15 mouse cellular contexts compared by ENCODE assay signal in the genomic region with DNA sequence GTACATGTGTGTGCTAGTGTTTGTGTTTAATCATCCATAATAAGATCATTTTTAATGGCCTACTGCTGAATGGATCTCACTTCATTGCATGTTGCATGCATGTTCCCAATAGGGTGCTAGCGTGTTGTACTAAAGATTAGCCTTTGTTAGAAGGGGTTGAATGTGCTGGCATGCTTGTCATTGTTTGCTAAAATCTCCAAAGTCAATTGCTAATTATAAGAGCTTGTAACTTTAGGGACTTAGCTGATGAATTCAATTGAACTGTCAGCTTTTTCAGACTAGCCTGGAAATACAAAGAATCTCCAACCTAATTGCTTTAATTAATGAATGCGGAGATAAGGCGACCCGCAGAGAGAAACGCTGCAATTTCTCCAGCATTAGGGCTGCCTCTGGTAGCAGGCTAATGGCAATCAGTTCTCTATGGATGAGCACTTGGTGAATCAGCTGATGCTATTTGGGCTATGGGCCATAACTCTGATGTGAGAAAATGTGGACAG.
A peak's percentile ranks its signal among the peaks of the same experiment; 100 is the strongest.
DNase-seq lines count a peak whose midpoint lies in the region; ATAC-seq lines count a peak whose summit lies in the region.
"Had no signal": no experiment of that assay in that cellular context is flagged by ENCODE, and none has a peak within 500 bp of the region (broad histone marks: within the 10 kb centered on the region; RNA-seq: fewer than 3 reads in every experiment).

No protein-coding gene starts in this region.

- no peak overlapping the region for H3K9ac ChIP-seq in forebrain, embryonic 11.5 days (ENCODE audit: low read length)
- H3K9ac ChIP-seq in forebrain, embryonic 12.5 days, result no peak overlapping the region
- no peak overlapping the region for H3K9ac ChIP-seq in hindbrain, embryonic 14.5 days
- H3K9ac ChIP-seq in neural tube, embryonic 14.5 days (replicated peaks; ENCODE audit: low read depth, low read length), result no peak overlapping the region

- peak; percentile 84 for ATAC-seq in forebrain, embryonic 11.5 days (replicated peaks; ENCODE audit: low FRiP score)
- ATAC-seq in forebrain, embryonic 12.5 days (ENCODE audit: low FRiP score), result peak; percentile 88; the same call in 1 of the 2 replicates
- peak; percentile 85 for ATAC-seq in hindbrain, embryonic 14.5 days (ENCODE audit: low FRiP score)
- peak; percentile 90 for ATAC-seq in neural tube, embryonic 14.5 days (ENCODE audit: low read depth)

- H3K27ac ChIP-seq in forebrain, embryonic 11.5 days (ENCODE audit: low read depth, low read length), result no peak overlapping the region
- no peak overlapping the region for H3K27ac ChIP-seq in forebrain, embryonic 10.5 days
- 0 out of 2 replicates have a peak overlapping the region, but pooled peaks have one; percentile 25 for H3K27ac ChIP-seq in forebrain, embryonic 12.5 days
- peak overlapping the region; percentile 44; the same call in 1 of the 2 replicates for H3K27ac ChIP-seq in hindbrain, embryonic 14.5 days
- peak overlapping the region; percentile 8; the same call in 1 of the 2 replicates for H3K27ac ChIP-seq in neural tube, embryonic 14.5 days (ENCODE audit: low read depth, low read length)

- WGBS in forebrain, embryonic 11.5 days, result 23% methylated on average over 5 of the region's 5 CpGs
- WGBS in forebrain, embryonic 10.5 days, result 30% methylated on average over 5 of the region's 5 CpGs
- WGBS in forebrain, embryonic 12.5 days, result 13% methylated on average over 5 of the region's 5 CpGs
- 20% methylated on average over 5 of the region's 5 CpGs for WGBS in hindbrain, embryonic 14.5 days
- WGBS in neural tube, embryonic 14.5 days, result 30% methylated on average over 5 of the region's 5 CpGs

- H3K4me1 ChIP-seq in forebrain, embryonic 11.5 days (replicated peaks; ENCODE audit: control insufficient read depth, insufficient read depth, low read length), result no peaks in the 10 kb centered on the region
- peaks cover 6% of the 10 kb centered on the region; the same call in 1 of the 2 replicates for H3K4me1 ChIP-seq in forebrain, embryonic 10.5 days
- no peaks in the 10 kb centered on the region for H3K4me1 ChIP-seq in forebrain, embryonic 12.5 days
- H3K4me1 ChIP-seq in hindbrain, embryonic 14.5 days (replicated peaks; ENCODE audit: control insufficient read depth, insufficient read depth, low read length), result 0 out of 2 replicates have a peak, but pooled peaks cover 5% of the 10 kb centered on the region
- no peaks in the 10 kb centered on the region for H3K4me1 ChIP-seq in neural tube, embryonic 14.5 days (ENCODE audit: control insufficient read depth, insufficient read depth, low read length)

- no peak overlapping the region for H3K4me2 ChIP-seq in forebrain, embryonic 11.5 days (ENCODE audit: low read depth, low read length, severe bottlenecking)
- H3K4me2 ChIP-seq in forebrain, embryonic 12.5 days, result no peak overlapping the region
- no peak overlapping the region for H3K4me2 ChIP-seq in hindbrain, embryonic 14.5 days (replicated peaks)
- no peak overlapping the region for H3K4me2 ChIP-seq in neural tube, embryonic 14.5 days (ENCODE audit: low read depth, low read length)
- H3K4me2 ChIP-seq: heart, embryonic 11.5 days had no signal

- no peaks in the 10 kb centered on the region for H3K9me3 ChIP-seq in forebrain, embryonic 11.5 days (ENCODE audit: control insufficient read depth, low read length)
- no peaks in the 10 kb centered on the region for H3K9me3 ChIP-seq in forebrain, embryonic 10.5 days
- no peaks in the 10 kb centered on the region for H3K9me3 ChIP-seq in forebrain, embryonic 12.5 days
- no peaks in the 10 kb centered on the region for H3K9me3 ChIP-seq in hindbrain, embryonic 14.5 days (ENCODE audit: control insufficient read depth, low read length)
- H3K9me3 ChIP-seq in neural tube, embryonic 14.5 days (ENCODE audit: control insufficient read depth, low read length), result no peaks in the 10 kb centered on the region

- peak; percentile 55 for DNase-seq in forebrain, embryonic 11.5 days (ENCODE audit: low spot score)
- no peak for DNase-seq in forebrain, embryonic 10.5 days (ENCODE audit: extremely low spot score, low spot score)
- DNase-seq in hindbrain, embryonic 14.5 days (ENCODE audit: low spot score), result peak; percentile 51
- DNase-seq in right cerebral cortex, postnatal 10 days (ENCODE audit: low spot score in 2 of 2), result no peak
- no peak for DNase-seq in urinary bladder, postnatal 25 days (ENCODE audit: low spot score)
- DNase-seq in urinary bladder, postnatal 4 days (ENCODE audit: low spot score in 2 of 2), result no peak
- DNase-seq: B cell, adult 2 months; cerebellum, adult 11-12 months; kidney, adult 11 months; kidney, postnatal 25 days; lung, adult 2 months had no signal

- H3K36me3 ChIP-seq in forebrain, embryonic 11.5 days (ENCODE audit: control insufficient read depth, insufficient read depth, low read length), result no peaks in the 10 kb centered on the region
- H3K36me3 ChIP-seq in forebrain, embryonic 10.5 days (replicated peaks), result no peaks in the 10 kb centered on the region
- no peaks in the 10 kb centered on the region for H3K36me3 ChIP-seq in forebrain, embryonic 12.5 days (replicated peaks)
- H3K36me3 ChIP-seq in hindbrain, embryonic 14.5 days (replicated peaks; ENCODE audit: control insufficient read depth, insufficient read depth), result no peaks in the 10 kb centered on the region
- H3K36me3 ChIP-seq in neural tube, embryonic 14.5 days (ENCODE audit: control insufficient read depth, insufficient read depth, low read length), result no peaks in the 10 kb centered on the region

- H3K27me3 ChIP-seq in forebrain, embryonic 11.5 days (ENCODE audit: control insufficient read depth, insufficient read depth, low read length), result peaks cover 2% of the 10 kb centered on the region; the same call in 1 of the 2 replicates
- peaks cover 61% of the 10 kb centered on the region for H3K27me3 ChIP-seq in forebrain, embryonic 10.5 days (ENCODE audit: poor library complexity, severe bottlenecking)
- peaks cover 10% of the 10 kb centered on the region; the same call in 1 of the 2 replicates for H3K27me3 ChIP-seq in forebrain, embryonic 12.5 days
- H3K27me3 ChIP-seq in hindbrain, embryonic 14.5 days (ENCODE audit: control insufficient read depth, insufficient read depth, low read length), result no peaks in the 10 kb centered on the region
- H3K27me3 ChIP-seq in neural tube, embryonic 14.5 days (ENCODE audit: control insufficient read depth, insufficient read depth, low read length), result no peaks in the 10 kb centered on the region

- H3K4me3 ChIP-seq in forebrain, embryonic 11.5 days (ENCODE audit: low read depth, low read length), result no peak overlapping the region
- no peak overlapping the region for H3K4me3 ChIP-seq in forebrain, embryonic 10.5 days
- H3K4me3 ChIP-seq in forebrain, embryonic 12.5 days (replicated peaks), result no peak overlapping the region
- no peak overlapping the region for H3K4me3 ChIP-seq in hindbrain, embryonic 14.5 days (replicated peaks; ENCODE audit: low read length)
- no peak overlapping the region for H3K4me3 ChIP-seq in neural tube, embryonic 14.5 days (ENCODE audit: low read depth, low read length)
- H3K4me3 ChIP-seq: myocyte had no signal

Comparison
In these comparisons a context has a peak if more than half of its experiments do, and no peak if none do; other contexts are left out.
1. DNase-seq: peak in forebrain, embryonic 11.5 days (single experiment) and hindbrain, embryonic 14.5 days (single experiment); none in forebrain, embryonic 10.5 days (single experiment), right cerebral cortex, postnatal 10 days (0 of 2), urinary bladder, postnatal 25 days (single experiment) and urinary bladder, postnatal 4 days (0 of 2).
2. H3K27ac ChIP-seq: peak in forebrain, embryonic 12.5 days (single experiment), hindbrain, embryonic 14.5 days (single experiment) and neural tube, embryonic 14.5 days (single experiment); none in forebrain, embryonic 11.5 days (single experiment) and forebrain, embryonic 10.5 days (single experiment).
3. Peak in every context shown above with its lines, with median percentiles within 50 percentile points of each other: ATAC-seq.